Mouse (Mus musculus) hindbrain, embryonic 12.5 days (tissue): ENCODE results near the gene Abhd17c. TPM values are rescaled to one million over a fixed set of nuclear protein-coding genes. Genes with fewer than 3 reads are reported as not detected.
A peak's percentile ranks its signal among the peaks of the same experiment; 100 is the strongest.

Source experiments
- ATAC-seq: fragments of 200-750 bp; cut with Nextera tagmentation; 2 replicates; pipeline ENCODE4 v1.8.0; 2017; ENCODE audit warnings: moderate TSS enrichment; ENCODE audit not compliant: low FRiP score
- H3K27ac ChIP-seq: fragments of 300-500 bp; sonication (generic); 2 replicates; pipeline ENCODE4 v1.5.1; 2016; ENCODE audit warnings: mild to moderate bottlenecking
- H3K27me3 ChIP-seq: fragments of 300-500 bp; sonication (generic); 2 replicates; pipeline ENCODE4 v1.6.1; 2016; ENCODE audit warnings: mild to moderate bottlenecking
- H3K36me3 ChIP-seq: fragments of 300-500 bp; sonication (generic); 2 replicates; pipeline ENCODE4 v1.6.1; 2016; ENCODE audit warnings: mild to moderate bottlenecking
- H3K4me1 ChIP-seq: fragments of 300-500 bp; sonication (generic); 2 replicates; pipeline ENCODE4 v1.6.1; 2016
- H3K4me2 ChIP-seq: fragments of 300-500 bp; sonication (generic); replicated peaks from 2 replicates; pipeline ENCODE4 v1.6.1; 2016; ENCODE audit warnings: mild to moderate bottlenecking
- H3K4me3 ChIP-seq: fragments of 300-500 bp; sonication (generic); 2 replicates; pipeline ENCODE4 v1.5.1; 2016; ENCODE audit warnings: mild to moderate bottlenecking
- H3K9ac ChIP-seq: fragments of 300-500 bp; sonication (generic); 2 replicates; pipeline ENCODE4 v1.6.1; 2016; ENCODE audit warnings: mild to moderate bottlenecking, moderate library complexity
- H3K9me3 ChIP-seq: fragments of 300-500 bp; sonication (generic); replicated peaks from 2 replicates; pipeline ENCODE4 v1.6.1; 2016; ENCODE audit warnings: mild to moderate bottlenecking
- WGBS: fragments of 180-500 bp; shearing (Covaris S2); methylation state at CpG from one replicate; pipeline ENCODE4 v1.1.7; 2016; 5-methylcytosine and 5-hydroxymethylcytosine counted together
- polyA plus RNA-seq: library from polyadenylated mRNA; unstranded; fragments of >200 nt; fragmentation: Nextera tagmentation; extraction: Ambion mirVana; gene quantifications from 2 replicates; pipeline ENCODE4 v1.2.1, GENCODE M21; 2016

The Abhd17c gene
- polyA plus RNA-seq, 1 experiment from 2014 or later, result 86.2 TPM

DNA sequence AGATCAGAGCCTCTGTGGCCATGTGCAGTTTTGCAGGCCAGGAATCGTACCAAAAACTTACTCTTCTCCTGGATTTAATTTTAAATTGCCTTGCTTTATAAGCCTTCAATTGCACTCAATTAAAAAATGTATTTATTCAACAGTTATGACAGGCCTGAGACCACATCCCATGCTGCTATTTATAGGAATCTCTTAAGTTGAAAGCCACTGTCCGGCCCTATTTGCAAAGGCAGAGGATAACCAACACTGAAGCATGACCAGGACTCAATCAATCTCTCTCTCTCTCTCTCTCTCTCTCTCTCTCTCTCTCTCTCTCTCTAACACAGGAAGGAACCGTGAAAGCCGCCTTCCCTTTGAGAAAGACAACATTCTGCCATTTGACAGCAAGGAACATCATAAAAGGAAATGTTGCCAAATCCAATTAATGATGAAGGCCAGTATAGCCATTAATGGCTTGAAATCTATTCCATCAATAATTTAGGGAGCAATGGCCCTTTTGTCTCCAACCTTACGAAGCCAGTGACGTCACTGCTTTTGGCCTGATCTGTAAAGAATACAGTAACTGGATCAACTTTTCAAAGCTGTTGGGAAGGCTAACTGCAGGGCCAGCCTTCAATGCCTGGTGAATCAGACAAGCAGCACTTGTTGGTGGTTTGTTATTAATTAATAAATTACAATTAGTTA lies 39.2 kb downstream of the Abhd17c start:
- Histone ChIP-seq H3K36me3 (peaks cover 21% of the 10 kb centered on the region), H3K4me3 (no peak overlapping the region), H3K4me1 (peaks cover 28% of the 10 kb centered on the region), H3K9me3 (no peaks in the 10 kb centered on the region), H3K4me2 (no peak overlapping the region), H3K9ac (no peak overlapping the region), H3K27ac (peak overlapping the region; percentile 40), H3K27me3 (no peaks in the 10 kb centered on the region)
- WGBS, result 75% methylated on average over 6 of the region's 6 CpGs
- 0 out of 2 replicates have a peak, but pooled peaks have one; percentile 41 for ATAC-seq

DNA sequence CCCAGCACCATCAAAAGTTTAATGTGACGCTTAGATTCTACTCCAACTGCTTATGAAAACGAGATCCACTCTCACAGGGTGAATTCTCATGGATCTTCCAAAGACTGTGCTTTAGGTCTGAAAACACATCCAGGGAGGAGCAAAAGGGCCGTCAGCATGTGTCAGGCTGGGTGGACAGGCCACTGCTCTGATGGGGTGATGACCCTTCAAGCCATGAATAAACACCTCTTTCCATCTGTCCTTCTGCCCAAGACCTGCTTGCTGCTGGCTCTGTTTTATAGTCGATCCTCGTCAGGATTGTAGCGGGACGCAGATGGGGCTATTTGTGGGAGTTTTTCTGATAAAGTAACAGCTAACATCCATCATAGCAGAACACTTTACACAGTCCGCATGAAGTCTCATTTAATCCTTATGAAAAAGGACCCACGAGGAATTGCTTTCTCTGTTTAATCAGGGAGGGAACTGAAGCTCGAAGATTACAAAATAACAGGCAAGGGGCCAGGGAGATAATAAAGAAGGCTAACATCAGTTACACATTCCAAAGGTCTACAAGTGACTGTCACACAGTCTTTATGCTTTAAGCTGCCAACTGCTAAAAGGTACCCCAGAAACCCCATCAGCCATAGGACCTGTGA lies 39.9 kb downstream of the Abhd17c start:
- Histone ChIP-seq H3K9ac (no peak overlapping the region), H3K27ac (no peak overlapping the region), H3K4me1 (peaks cover 28% of the 10 kb centered on the region), H3K9me3 (no peaks in the 10 kb centered on the region), H3K4me3 (no peak overlapping the region), H3K36me3 (peaks cover 21% of the 10 kb centered on the region), H3K4me2 (no peak overlapping the region), H3K27me3 (no peaks in the 10 kb centered on the region)
- 68% methylated on average over 10 of the region's 10 CpGs for WGBS
- ATAC-seq, result no peak

DNA sequence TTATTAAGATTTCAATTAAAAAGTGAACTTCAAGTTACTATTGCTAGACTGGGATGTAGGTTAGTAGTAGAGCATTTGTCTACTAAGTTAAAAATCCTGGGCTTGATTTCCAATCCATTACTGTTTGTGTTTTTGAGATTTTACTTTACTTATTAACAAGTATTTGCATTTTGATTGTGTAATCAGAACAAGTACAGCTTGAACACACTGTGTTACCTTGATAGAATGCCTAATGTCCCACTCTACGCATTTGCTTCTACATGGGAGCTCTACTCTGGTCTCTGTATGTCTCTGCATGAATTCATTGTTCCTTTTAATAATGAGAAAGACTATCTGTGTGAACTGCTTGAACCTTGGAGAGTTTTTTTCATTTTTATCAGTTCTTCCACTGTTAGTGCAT lies 44.8 kb downstream of the Abhd17c start:
- H3K36me3 ChIP-seq, result peaks cover 16% of the 10 kb centered on the region
- H3K27ac ChIP-seq, result no peak overlapping the region
- H3K9ac ChIP-seq, result no peak overlapping the region
- no peaks in the 10 kb centered on the region for H3K9me3 ChIP-seq
- no peak overlapping the region for H3K4me2 ChIP-seq
- H3K4me1 ChIP-seq, result no peaks in the 10 kb centered on the region
- no peak for ATAC-seq
- WGBS, result 93% methylated on average over 1 of the region's 1 CpGs
- no peaks in the 10 kb centered on the region for H3K27me3 ChIP-seq
- no peak overlapping the region for H3K4me3 ChIP-seq

DNA sequence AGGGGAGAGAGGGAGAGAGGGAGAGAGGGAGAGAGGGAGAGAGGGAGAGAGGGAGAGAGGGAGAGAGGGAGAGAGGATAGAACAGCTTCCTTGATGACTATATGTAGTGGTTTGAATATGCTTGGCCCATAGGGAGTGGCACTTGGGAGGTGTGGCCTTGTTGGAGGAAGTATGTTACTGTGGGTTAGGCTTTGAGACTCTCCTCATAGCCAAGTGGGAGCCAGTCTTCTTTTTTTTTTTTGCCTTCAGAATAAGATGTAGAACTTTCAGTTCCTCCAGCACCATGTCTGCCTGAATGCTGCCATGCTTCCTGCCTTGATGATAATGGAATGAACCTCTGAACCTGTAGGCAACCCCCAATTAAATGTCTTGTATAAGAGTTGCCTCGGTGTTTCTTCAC lies 49.1 kb downstream of the Abhd17c start:
- 93% methylated on average over 1 of the region's 1 CpGs for WGBS

DNA sequence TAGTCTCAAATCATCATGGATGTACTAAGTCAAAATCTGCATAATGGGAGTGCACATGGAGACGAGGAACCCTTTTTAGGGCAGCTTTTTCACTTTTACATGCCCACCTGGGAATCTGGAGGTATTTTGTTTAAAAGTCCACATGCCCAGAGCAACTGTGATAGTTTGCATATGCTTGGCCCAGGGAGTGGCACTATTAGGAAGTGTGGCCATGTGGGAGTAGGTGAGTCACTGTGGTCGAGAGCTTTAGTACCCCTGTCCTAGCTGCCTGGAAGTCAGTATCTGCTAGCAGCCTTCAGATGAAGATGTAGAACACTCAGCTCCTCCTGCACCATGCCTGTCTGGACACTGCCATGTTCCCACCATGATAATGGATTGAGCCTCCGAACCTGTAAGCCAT lies 51.0 kb downstream of the Abhd17c start:
- no peaks in the 10 kb centered on the region for H3K9me3 ChIP-seq
- WGBS, result 92% methylated on average over 3 of the region's 3 CpGs
- no peak overlapping the region for H3K4me2 ChIP-seq
- no peaks in the 10 kb centered on the region for H3K36me3 ChIP-seq
- H3K27ac ChIP-seq, result no peak overlapping the region
- ATAC-seq, result no peak
- H3K27me3 ChIP-seq, result no peaks in the 10 kb centered on the region
- no peaks in the 10 kb centered on the region for H3K4me1 ChIP-seq
- no peak overlapping the region for H3K4me3 ChIP-seq
- no peak overlapping the region for H3K9ac ChIP-seq

More for the DNA sequence above, 49.1 kb downstream of the Abhd17c start:
- Histone ChIP-seq H3K4me3 (no peak overlapping the region), H3K27ac (no peak overlapping the region), H3K9ac (no peak overlapping the region), H3K27me3 (no peaks in the 10 kb centered on the region), H3K4me2 (no peak overlapping the region), H3K9me3 (no peaks in the 10 kb centered on the region), H3K4me1 (no peaks in the 10 kb centered on the region), H3K36me3 (no peaks in the 10 kb centered on the region)
- no peak for ATAC-seq

DNA sequence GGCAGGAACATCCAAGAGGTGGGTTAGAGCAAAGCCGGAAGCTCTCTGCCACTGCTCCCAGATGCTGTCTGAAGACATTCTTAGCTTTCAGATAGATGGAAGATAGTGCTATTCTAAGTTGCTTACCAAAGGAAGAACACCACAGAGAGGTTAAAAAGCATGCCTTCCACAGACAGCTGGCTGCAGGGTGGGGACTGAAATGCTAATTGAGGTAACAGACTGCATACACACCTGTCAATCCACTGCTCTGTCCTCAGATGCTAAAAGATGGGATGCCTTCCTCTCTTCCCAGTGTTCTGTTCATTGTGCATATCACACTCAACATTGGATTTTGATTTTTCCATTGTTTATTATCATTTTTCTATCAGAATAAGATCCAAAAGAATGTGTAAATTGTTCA lies 53.6 kb downstream of the Abhd17c start:
- no peak overlapping the region for H3K4me2 ChIP-seq
- 97% methylated on average over 1 of the region's 1 CpGs for WGBS
- no peaks in the 10 kb centered on the region for H3K4me1 ChIP-seq
- H3K36me3 ChIP-seq, result no peaks in the 10 kb centered on the region
- no peak overlapping the region for H3K9ac ChIP-seq
- no peak for ATAC-seq
- H3K4me3 ChIP-seq, result no peak overlapping the region
- no peaks in the 10 kb centered on the region for H3K27me3 ChIP-seq
- H3K9me3 ChIP-seq, result no peaks in the 10 kb centered on the region
- no peak overlapping the region for H3K27ac ChIP-seq

DNA sequence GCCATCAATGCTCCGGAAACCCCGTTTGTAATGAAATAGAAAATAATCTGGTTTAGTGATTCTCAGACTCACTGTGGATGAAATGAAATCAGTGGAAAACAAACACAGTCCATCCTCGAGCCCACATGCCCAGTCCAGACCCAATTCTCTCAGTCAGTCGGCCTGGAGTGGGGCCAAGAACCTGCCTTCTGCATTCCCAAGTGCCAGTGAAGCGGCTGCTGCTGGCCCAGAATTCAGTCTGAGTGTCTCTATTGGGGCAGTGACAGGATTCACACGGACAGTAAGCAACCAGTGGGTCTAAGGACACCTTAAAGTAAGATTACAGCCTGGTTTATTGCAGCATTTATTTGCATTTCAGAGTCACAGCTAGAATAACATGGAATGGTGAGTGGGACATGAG lies 55.2 kb downstream of the Abhd17c start:
- WGBS, result 72% methylated on average over 6 of the region's 6 CpGs
- Histone ChIP-seq H3K4me1 (no peaks in the 10 kb centered on the region), H3K9me3 (no peaks in the 10 kb centered on the region), H3K27ac (no peak overlapping the region), H3K27me3 (no peaks in the 10 kb centered on the region), H3K4me3 (no peak overlapping the region), H3K9ac (no peak overlapping the region), H3K36me3 (no peaks in the 10 kb centered on the region), H3K4me2 (no peak overlapping the region)
- no peak for ATAC-seq

DNA sequence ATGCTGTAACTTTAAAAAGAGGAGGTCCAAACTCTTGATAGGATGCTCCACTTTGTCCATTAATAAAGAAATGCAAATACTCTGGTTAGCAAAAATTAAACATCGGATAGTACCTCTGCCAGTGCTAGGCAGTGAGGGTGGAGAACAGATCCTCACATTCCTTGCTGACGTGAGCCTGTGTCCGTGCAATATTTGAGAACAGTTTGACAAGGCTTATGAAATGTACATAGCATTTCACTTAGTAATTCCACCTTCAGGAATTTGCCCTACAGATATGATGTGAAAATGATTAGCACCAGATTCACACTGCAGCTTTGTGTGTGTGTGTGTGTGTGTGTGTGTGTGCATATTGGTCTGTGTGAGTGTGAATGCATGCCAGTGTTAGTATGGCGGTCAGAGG lies 60.9 kb downstream of the Abhd17c start:
- Histone ChIP-seq H3K9ac (no peak overlapping the region), H3K4me3 (no peak overlapping the region), H3K9me3 (no peaks in the 10 kb centered on the region), H3K27ac (no peak overlapping the region), H3K4me1 (peaks cover 2% of the 10 kb centered on the region; the same call in 1 of the 2 replicates), H3K4me2 (no peak overlapping the region), H3K27me3 (peaks cover 23% of the 10 kb centered on the region), H3K36me3 (no peaks in the 10 kb centered on the region)
- 84% methylated on average over 4 of the region's 4 CpGs for WGBS
- ATAC-seq, result no peak

DNA sequence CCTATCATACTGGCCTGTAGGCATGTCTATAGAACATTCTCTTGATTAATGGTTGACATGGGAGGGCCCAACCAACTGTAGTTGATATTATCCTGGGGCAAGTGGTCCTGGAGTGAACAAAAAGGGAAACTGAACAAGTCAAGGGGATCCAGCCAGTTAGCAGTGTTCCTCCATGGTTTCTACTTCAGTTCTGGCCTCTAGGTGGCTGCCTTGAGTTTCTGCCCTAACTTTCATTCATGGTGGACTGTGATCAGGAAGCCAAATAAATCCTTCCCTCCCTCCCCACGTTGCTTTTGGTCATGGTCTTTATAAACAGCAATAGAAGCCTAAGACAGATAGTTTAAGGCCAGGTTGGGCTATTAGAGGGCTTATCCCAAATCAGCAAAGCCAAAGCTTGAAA lies 61.9 kb downstream of the Abhd17c start:
- H3K27me3 ChIP-seq, result peaks cover 34% of the 10 kb centered on the region
- H3K27ac ChIP-seq, result no peak overlapping the region
- ATAC-seq, result no peak
- no peak overlapping the region for H3K9ac ChIP-seq
- no peak overlapping the region for H3K4me2 ChIP-seq
- H3K36me3 ChIP-seq, result no peaks in the 10 kb centered on the region
- WGBS, result 14% methylated on average over 1 of the region's 1 CpGs
- no peaks in the 10 kb centered on the region for H3K9me3 ChIP-seq
- peaks cover 12% of the 10 kb centered on the region for H3K4me1 ChIP-seq
- H3K4me3 ChIP-seq, result no peak overlapping the region

DNA sequence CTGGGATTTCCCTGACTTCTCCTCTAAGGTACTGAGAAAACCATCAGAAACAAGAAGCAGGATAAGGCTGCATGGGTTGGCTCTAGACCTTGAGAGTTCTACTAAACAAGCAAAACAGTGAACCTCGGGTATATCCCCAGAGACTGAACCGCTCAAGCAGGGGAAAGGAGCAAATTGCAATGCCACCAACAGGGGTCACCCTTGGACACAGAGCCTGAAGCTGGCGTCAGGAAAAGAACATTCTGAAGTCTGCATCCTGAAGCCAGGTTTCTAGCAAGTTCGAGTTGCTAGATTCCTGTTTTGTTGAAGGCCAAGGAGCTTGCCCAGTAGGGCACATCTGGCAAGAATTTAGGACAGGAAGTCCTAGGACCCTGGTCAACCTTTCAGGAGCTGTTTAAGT lies 62.7 kb downstream of the Abhd17c start:
- Histone ChIP-seq H3K4me1 (peaks cover 12% of the 10 kb centered on the region), H3K9me3 (no peaks in the 10 kb centered on the region), H3K36me3 (no peaks in the 10 kb centered on the region), H3K4me2 (no peak overlapping the region), H3K4me3 (no peak overlapping the region), H3K27me3 (peaks cover 38% of the 10 kb centered on the region), H3K27ac (no peak overlapping the region), H3K9ac (no peak overlapping the region)
- 17% methylated on average over 4 of the region's 4 CpGs for WGBS
- ATAC-seq, result no peak

DNA sequence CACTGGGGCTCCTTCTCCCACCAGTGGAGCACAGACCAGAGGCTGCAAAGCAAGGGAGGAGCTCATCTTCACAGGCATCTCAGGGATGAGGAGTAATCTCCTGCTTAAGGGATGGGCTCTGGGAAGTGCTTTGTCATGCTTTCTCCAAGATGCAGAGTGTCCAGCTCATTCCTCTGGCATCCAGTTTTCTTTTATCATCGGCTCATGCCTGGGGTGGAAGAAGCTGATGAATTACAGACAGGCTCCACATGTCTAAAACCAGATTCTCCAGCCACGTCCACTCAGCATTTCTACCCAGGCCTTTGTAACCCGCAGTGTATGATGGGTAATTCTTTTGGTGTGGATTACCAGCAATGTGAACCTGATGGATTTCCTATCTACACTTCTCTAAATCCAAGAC lies 63.5 kb downstream of the Abhd17c start:
- Histone ChIP-seq H3K27me3 (peaks cover 40% of the 10 kb centered on the region), H3K27ac (no peak overlapping the region), H3K36me3 (no peaks in the 10 kb centered on the region), H3K4me3 (no peak overlapping the region), H3K9me3 (no peaks in the 10 kb centered on the region), H3K4me1 (peaks cover 12% of the 10 kb centered on the region), H3K9ac (no peak overlapping the region), H3K4me2 (no peak overlapping the region)
- no peak for ATAC-seq
- 77% methylated on average over 3 of the region's 3 CpGs for WGBS

DNA sequence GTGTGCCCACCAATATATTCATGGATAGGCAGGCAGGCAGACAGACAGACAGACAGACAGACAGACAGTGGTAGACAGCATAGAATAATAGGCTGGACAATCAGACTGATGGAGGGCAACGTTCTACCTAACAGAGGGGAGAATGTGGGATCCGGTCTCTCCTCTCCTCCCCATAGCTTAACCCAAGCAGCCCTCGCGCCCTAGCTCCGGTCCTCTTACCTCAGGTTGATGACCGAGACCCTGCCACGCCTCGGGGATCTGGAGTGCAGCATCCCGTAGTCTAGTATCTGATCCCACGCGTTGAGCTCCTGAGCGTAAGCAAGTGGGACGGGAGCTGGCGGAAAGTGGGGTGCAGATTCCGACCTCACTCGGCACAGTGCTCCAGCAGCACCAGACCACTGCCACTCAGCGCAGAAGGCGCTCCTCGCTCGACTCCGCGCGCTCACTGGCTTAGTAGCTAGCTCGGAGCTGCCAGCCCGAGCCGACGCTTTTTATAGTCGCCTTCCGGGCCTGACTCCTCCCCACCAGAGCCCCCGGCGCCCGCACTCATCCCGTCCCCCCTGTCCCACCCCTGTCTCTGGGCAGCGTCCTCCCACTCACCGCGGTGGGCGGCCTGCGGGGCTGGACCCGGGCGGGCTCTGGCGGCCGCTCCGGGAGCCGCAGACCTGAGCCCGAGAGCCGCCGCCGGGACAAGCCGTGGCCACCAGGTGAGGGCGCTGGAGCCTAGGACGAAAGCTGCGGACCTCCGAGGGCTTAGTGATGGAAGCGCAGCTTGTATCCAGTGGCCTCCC lies 65.5 kb downstream of the Abhd17c start, which contains the start of gene Cemip:
Gene Cemip (minus strand): TSS at position 464 of the 791 bp plus-strand sequence.
- under 1% methylated on average over 54 of the region's 54 CpGs for WGBS
- H3K36me3 ChIP-seq, result no peaks in the 10 kb centered on the region
- peaks cover 40% of the 10 kb centered on the region for H3K27me3 ChIP-seq
- ATAC-seq, result peak; percentile 89
- no peaks in the 10 kb centered on the region for H3K9me3 ChIP-seq
- H3K9ac ChIP-seq, result peak within 1 kb of the TSS; percentile 59
- peaks cover 12% of the 10 kb centered on the region for H3K4me1 ChIP-seq
- no peak within 1 kb of the TSS for H3K27ac ChIP-seq
- H3K4me3 ChIP-seq, result peak within 1 kb of the TSS; percentile 46
- H3K4me2 ChIP-seq, result peak within 1 kb of the TSS; percentile 75
